Mouse (Mus musculus) MEL (cell line): ENCODE results near the gene Gm10644. TPM values are rescaled to one million over a fixed set of nuclear protein-coding genes. Genes with fewer than 3 reads are reported as not detected.

Experiments
- DNase-seq: peaks from one replicate; pipeline ENCODE4 v3.0.0; 2011; ENCODE audit warnings: low read depth, low spot score
- H3K27ac ChIP-seq: 2 replicates; pipeline ENCODE4 v1.5.1; 2012; ENCODE audit warnings: low read depth, mild to moderate bottlenecking, control low read depth, low read length, moderate library complexity; ENCODE audit not compliant: control insufficient read depth
- H3K27me3 ChIP-seq, 2 experiments: fragments of 150-350 bp in 1 of 2; sonication (generic) in 1 of 2; 2 replicates each; pipeline ENCODE4 v1.6.1; 2012; ENCODE audit warnings: low read length in 2 of 2, mild to moderate bottlenecking in 2 of 2, improper control_type of control experiment in 1 of 2, moderate library complexity in 1 of 2; ENCODE audit not compliant: insufficient read depth in 2 of 2, control insufficient read depth in 1 of 2
- H3K36me3 ChIP-seq, 2 experiments: 2 replicates each; pipeline ENCODE4 v1.6.1; 2012 to 2014; ENCODE audit warnings: low read length in 2 of 2, improper control_type of control experiment in 1 of 2, inconsistent platforms in 1 of 2, mild to moderate bottlenecking in 1 of 2; ENCODE audit not compliant: insufficient read depth in 2 of 2, control insufficient read depth in 1 of 2
- H3K4me1 ChIP-seq, 2 experiments: fragments of 150-350 bp in 1 of 2; sonication (generic) in 1 of 2; 2 replicates each; pipeline ENCODE4 v1.6.1; 2012; ENCODE audit warnings: low read length in 2 of 2, improper control_type of control experiment in 1 of 2, mild to moderate bottlenecking in 1 of 2; ENCODE audit not compliant: insufficient read depth in 2 of 2, control insufficient read depth in 1 of 2
- H3K4me3 ChIP-seq, 2 experiments: fragments of 150-350 bp in 1 of 2; sonication (generic) in 1 of 2; 2 replicates each; pipeline ENCODE4 v1.5.1; 2012; ENCODE audit warnings: low read depth in 2 of 2, low read length in 2 of 2, mild to moderate bottlenecking in 2 of 2, moderate library complexity in 2 of 2, control low read depth in 1 of 2, improper control_type of control experiment in 1 of 2; ENCODE audit not compliant: control insufficient read depth in 1 of 2, insufficient read depth in 1 of 2
- H3K79me2 ChIP-seq: 2 replicates; pipeline ENCODE4 v1.6.1; 2012; ENCODE audit warnings: mild to moderate bottlenecking, low read length, moderate library complexity; ENCODE audit not compliant: control insufficient read depth, poor library complexity, insufficient read depth
- H3K9ac ChIP-seq: 2 replicates; pipeline ENCODE4 v1.6.1; 2012; ENCODE audit warnings: low read depth, mild to moderate bottlenecking, control low read depth, low read length, moderate library complexity; ENCODE audit not compliant: control insufficient read depth, poor library complexity, severe bottlenecking
- H3K9me3 ChIP-seq: fragments of 150-350 bp; sonication (generic); replicated peaks from 2 replicates; pipeline ENCODE4 v1.6.1; 2012; ENCODE audit warnings: mild to moderate bottlenecking, low read length, improper control_type of control experiment, moderate library complexity; ENCODE audit not compliant: insufficient read depth
- CHD1 ChIP-seq: IDR thresholded peaks from 2 replicates; pipeline ENCODE4 v1.6.1; 2012; ENCODE audit warnings: low read depth, mild to moderate bottlenecking, inconsistent platforms, low read length, improper control_type of control experiment
- CHD2 ChIP-seq: IDR thresholded peaks from 2 replicates; pipeline ENCODE4 v1.6.1; 2011; ENCODE audit warnings: low read length, improper control_type of control experiment
- CTCF ChIP-seq, 3 experiments: IDR thresholded peaks in 2 of 3; conservative IDR thresholded peaks in 1 of 3; 2 replicates each; pipeline ENCODE4 v1.5.1; 2011 to 2012; ENCODE audit warnings: low read length in 3 of 3, low read depth in 2 of 3, mild to moderate bottlenecking in 2 of 3, improper control_type of control experiment in 1 of 3, inconsistent platforms in 1 of 3, mixed read lengths in 1 of 3, moderate library complexity in 1 of 3; ENCODE audit not compliant: control insufficient read depth in 1 of 3, insufficient read depth in 1 of 3, poor library complexity in 1 of 3, severe bottlenecking in 1 of 3
- E2F4 ChIP-seq: IDR thresholded peaks from 2 replicates; pipeline ENCODE4 v1.6.1; 2011; ENCODE audit warnings: low read depth, low read length, improper control_type of control experiment, borderline replicate concordance
- ELF1 ChIP-seq: IDR thresholded peaks from 2 replicates; pipeline ENCODE4 v1.6.1; 2014; ENCODE audit warnings: low read depth, mild to moderate bottlenecking, inconsistent platforms, low read length, improper control_type of control experiment, moderate library complexity
- GATA1 ChIP-seq: IDR thresholded peaks from 2 replicates; pipeline ENCODE4 v1.6.1; 2011; ENCODE audit warnings: low read depth, low read length, improper control_type of control experiment
- MAZ ChIP-seq: IDR thresholded peaks from 2 replicates; pipeline ENCODE4 v1.6.1; 2012; ENCODE audit warnings: low read depth, mild to moderate bottlenecking, inconsistent platforms, low read length, improper control_type of control experiment
- MEF2A ChIP-seq: IDR thresholded peaks from 2 replicates; pipeline ENCODE4 v1.6.1; 2014; ENCODE audit warnings: low read depth, mild to moderate bottlenecking, inconsistent platforms, low read length, improper control_type of control experiment; ENCODE audit not compliant: poor library complexity, insufficient replicate concordance, severe bottlenecking; ENCODE audit errors: extremely low read depth
- POLR2AphosphoS2 ChIP-seq: IDR thresholded peaks from 2 replicates; pipeline ENCODE4 v1.6.1; 2011; ENCODE audit warnings: low read length, improper control_type of control experiment
- RCOR1 ChIP-seq: IDR thresholded peaks from 2 replicates; pipeline ENCODE4 v1.6.1; 2012; ENCODE audit warnings: low read depth, mild to moderate bottlenecking, inconsistent platforms, low read length, improper control_type of control experiment
- SIN3A ChIP-seq: IDR thresholded peaks from 2 replicates; pipeline ENCODE4 v1.6.1; 2012; ENCODE audit warnings: low read length, improper control_type of control experiment, inconsistent platforms
- TAL1 ChIP-seq: IDR thresholded peaks from 2 replicates; pipeline ENCODE4 v1.6.1; 2012; ENCODE audit warnings: mild to moderate bottlenecking, inconsistent platforms, low read length, moderate library complexity, mixed read lengths
- TCF12 ChIP-seq: IDR thresholded peaks from 2 replicates; pipeline ENCODE4 v1.6.1; 2014; ENCODE audit warnings: low read depth, mild to moderate bottlenecking, inconsistent platforms, low read length, improper control_type of control experiment, moderate library complexity
- UBTF ChIP-seq: IDR thresholded peaks from 2 replicates; pipeline ENCODE4 v1.6.1; 2012; ENCODE audit warnings: low read depth, mild to moderate bottlenecking, inconsistent platforms, low read length, improper control_type of control experiment, moderate library complexity, borderline replicate concordance; ENCODE audit not compliant: insufficient read depth
- ZC3H11A ChIP-seq: IDR thresholded peaks from 2 replicates; pipeline ENCODE4 v1.6.1; 2012; ENCODE audit warnings: low read depth, mild to moderate bottlenecking, inconsistent platforms, low read length, improper control_type of control experiment
- ZKSCAN1 ChIP-seq: IDR thresholded peaks from 2 replicates; pipeline ENCODE4 v1.6.1; 2012; ENCODE audit warnings: low read depth, mild to moderate bottlenecking, inconsistent platforms, low read length, improper control_type of control experiment, moderate library complexity
- polyA plus RNA-seq, 2 experiments: library from polyadenylated mRNA; stranded (reverse) in 1 of 2; unstranded in 1 of 2; fragments of >175 nt in 1 of 2; fragments of >200 nt in 1 of 2; gene quantifications; 2 replicates each; pipeline versions ENCODE4 v1.2.1 to v1.2.4; 2012; ENCODE audit warnings: low replicate concordance in 2 of 2, low read depth in 1 of 2; ENCODE audit not compliant: insufficient read length in 2 of 2, insufficient read depth in 1 of 2, missing spikeins in 1 of 2
- total RNA-seq: library from RNA; depleted of rRNA; stranded (reverse); fragments of 300-350 nt; gene quantifications from 2 replicates; pipeline ENCODE4 v1.2.3, GENCODE M21; 2012

Gene Gm10644
- total and polyA plus RNA-seq, 3 experiments, result 0.35 to 0.49 TPM; not detected in 1

DNA sequence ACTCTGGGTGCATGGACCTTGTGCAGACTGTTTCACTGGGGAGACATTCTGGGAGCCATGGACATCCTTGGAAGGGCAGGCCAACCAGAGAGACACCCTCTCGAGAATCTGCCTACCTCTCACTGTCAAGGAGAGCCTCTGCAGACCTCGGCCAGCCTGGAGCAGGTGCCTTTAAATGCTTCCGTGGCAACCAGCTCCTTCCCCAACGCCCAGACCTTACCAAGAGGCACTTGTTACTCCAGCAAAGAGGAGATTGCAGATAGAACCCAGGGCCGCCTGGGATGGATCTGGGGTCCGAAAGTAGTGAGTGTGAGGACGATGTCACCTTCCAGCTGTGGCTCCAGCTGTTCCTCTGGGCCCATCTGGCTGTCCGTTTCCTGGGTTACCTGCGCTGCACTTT, 23.2 kb upstream of the Gm10644 start:
- no peak for DNase-seq
- H3K9me3 ChIP-seq, result no peaks in the 10 kb centered on the region
- peaks cover 8 to 15% of the 10 kb centered on the region in 2 experiments for H3K4me1 ChIP-seq
- H3K27ac ChIP-seq, result no peak overlapping the region
- peaks cover 0 to 6% of the 10 kb centered on the region in 2 experiments; a peak in 2 of 4 replicates for H3K36me3 ChIP-seq
- no peak for TF ChIP-seq E2F4
- no peak overlapping the region for H3K4me3 ChIP-seq
- no peak overlapping the region for H3K9ac ChIP-seq
- peaks cover 5% of the 10 kb centered on the region for H3K79me2 ChIP-seq
- no peaks in the 10 kb centered on the region for H3K27me3 ChIP-seq

GRCm38 (mm10) chr8:83977646-83978045, 22.6 kb upstream of the Gm10644 start:
- DNase-seq, result no peak

DNA sequence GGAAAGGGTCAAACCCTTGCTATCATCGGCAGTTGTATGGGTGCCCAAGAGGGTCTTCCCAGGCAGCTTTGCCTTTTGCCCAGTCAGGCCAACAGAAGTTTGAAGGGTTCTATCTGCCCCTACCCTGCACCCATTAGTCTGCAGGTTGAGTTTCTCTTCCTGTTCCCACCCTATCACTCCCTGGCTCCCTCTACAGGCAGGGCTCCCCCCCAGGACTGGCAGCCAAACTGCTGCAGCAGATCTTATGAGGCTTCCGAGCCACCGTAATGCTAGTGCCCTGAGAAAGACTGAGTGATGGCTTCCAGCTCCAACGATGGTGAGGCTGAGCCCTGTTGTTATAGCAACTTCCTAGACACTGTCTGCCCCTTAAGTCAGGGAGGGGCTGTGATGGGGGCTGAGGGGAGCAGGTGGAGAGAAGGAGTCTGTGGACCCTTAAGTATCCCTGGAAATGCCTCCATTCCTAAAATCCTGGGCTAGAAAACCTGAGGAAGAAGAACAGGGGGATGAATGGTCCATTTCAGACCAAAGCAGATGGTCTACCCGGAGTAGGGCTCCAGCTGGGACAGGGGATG, 21.9 kb upstream of the Gm10644 start:
- H3K36me3 ChIP-seq, result peaks cover 0 to 3% of the 10 kb centered on the region in 2 experiments; a peak in 2 of 4 replicates
- TF ChIP-seq MEF2A (no peak), TAL1 (no peak), SIN3A (no peak), POLR2AphosphoS2 (no peak), ELF1 (no peak), CTCF (IDR thresholded peaks at IDR 0.05 in 2 of 3, conservative IDR thresholded peaks at IDR 0.05 in 1 of 3; ENCODE audit: control insufficient read depth in 1 of 3, insufficient read depth in 1 of 3, low read depth in 2 of 3, low read length in 3 of 3, poor library complexity in 1 of 3, severe bottlenecking in 1 of 3) (0 out of 6 replicates have a peak, but pooled peaks have one; percentile 7 to 14 (median 8)), GATA1 (no peak), CHD1 (no peak), MAZ (no peak)
- TF ChIP-seq, all 39 proteins: peak for 1
- DNase-seq, result no peak
- Histone ChIP-seq H3K9ac (no peak overlapping the region), H3K27me3 (no peaks in the 10 kb centered on the region), H3K79me2 (peaks cover 8% of the 10 kb centered on the region), H3K9me3 (no peaks in the 10 kb centered on the region), H3K4me1 (peaks cover 4 to 9% of the 10 kb centered on the region in 2 experiments; a peak in 2 of 4 replicates), H3K4me3 (no peak overlapping the region), H3K27ac (no peak overlapping the region)

More at GRCm38 (mm10) chr8:83977646-83978045, 22.6 kb upstream of the Gm10644 start:
- H3K9ac ChIP-seq, result no peak overlapping the region
- H3K27me3 ChIP-seq, result no peaks in the 10 kb centered on the region
- TF ChIP-seq RCOR1, result no peak
- no peak for TF ChIP-seq ZC3H11A
- no peak for TF ChIP-seq TCF12
- TF ChIP-seq ZKSCAN1, result no peak
- TF ChIP-seq MAZ, result no peak
- no peak for TF ChIP-seq UBTF
- TF ChIP-seq CHD2, result no peak
- no peak for TF ChIP-seq POLR2AphosphoS2
- TF ChIP-seq MEF2A, result no peak
- H3K4me3 ChIP-seq, result no peak overlapping the region
- no peaks in the 10 kb centered on the region for H3K9me3 ChIP-seq
- peaks cover 8 to 14% of the 10 kb centered on the region in 2 experiments for H3K4me1 ChIP-seq
- H3K36me3 ChIP-seq, result peaks cover 0 to 6% of the 10 kb centered on the region in 2 experiments; a peak in 2 of 4 replicates
- H3K27ac ChIP-seq, result no peak overlapping the region
- H3K79me2 ChIP-seq, result peaks cover 8% of the 10 kb centered on the region
